Mouse (Mus musculus) midbrain, embryonic 11.5 days (tissue): ENCODE measurements around the gene Gna12. TPM values are rescaled to one million over a fixed set of nuclear protein-coding genes. Genes with fewer than 3 reads are reported as not detected.

Source experiments
- ATAC-seq: fragments of 200-750 bp; cut with Nextera tagmentation; 2 replicates; pipeline ENCODE4 v1.8.0; 2017; ENCODE audit warnings: moderate TSS enrichment, moderate library complexity; ENCODE audit not compliant: low FRiP score
- DNase-seq: peaks from one replicate; pipeline ENCODE4 v3.0.0; 2015; ENCODE audit warnings: low spot score; ENCODE audit errors: missing footprints
- H3K27ac ChIP-seq: fragments of 300-500 bp; sonication (generic); 2 replicates; pipeline ENCODE4 v1.5.1; 2014; ENCODE audit warnings: low read depth, low read length
- H3K27me3 ChIP-seq: fragments of 300-500 bp; sonication (generic); 2 replicates; pipeline ENCODE4 v1.6.1; 2014; ENCODE audit warnings: mild to moderate bottlenecking, low read length, moderate library complexity, mixed read lengths; ENCODE audit not compliant: control insufficient read depth, insufficient read depth
- H3K36me3 ChIP-seq: fragments of 300-500 bp; sonication (generic); 2 replicates; pipeline ENCODE4 v1.6.1; 2014; ENCODE audit warnings: mild to moderate bottlenecking, low read length, moderate library complexity, mixed read lengths; ENCODE audit not compliant: control insufficient read depth, insufficient read depth
- H3K4me1 ChIP-seq: fragments of 300-500 bp; sonication (generic); 2 replicates; pipeline ENCODE4 v1.6.1; 2014; ENCODE audit warnings: low read length; ENCODE audit not compliant: control insufficient read depth, insufficient read depth
- H3K4me2 ChIP-seq: fragments of 300-500 bp; sonication (generic); 2 replicates; pipeline ENCODE4 v1.6.1; 2014; ENCODE audit warnings: mild to moderate bottlenecking, moderate library complexity
- H3K4me3 ChIP-seq: fragments of 300-500 bp; sonication (generic); 2 replicates; pipeline ENCODE4 v1.5.1; 2014; ENCODE audit warnings: low read depth, low read length
- H3K9ac ChIP-seq: fragments of 300-500 bp; sonication (generic); 2 replicates; pipeline ENCODE4 v1.6.1; 2014; ENCODE audit warnings: low read length
- H3K9me3 ChIP-seq: fragments of 300-500 bp; sonication (generic); 2 replicates; pipeline ENCODE4 v1.6.1; 2016; ENCODE audit warnings: low read length; ENCODE audit not compliant: control insufficient read depth
- WGBS: fragments of 180-500 bp; shearing (Covaris S2); extraction: QIAGEN DNeasy Blood & Tissue Kit; methylation state at CpG from one replicate; pipeline ENCODE4 v1.1.7; 2014; 5-methylcytosine and 5-hydroxymethylcytosine counted together
- polyA plus RNA-seq: library from polyadenylated mRNA; unstranded; fragments of >200 nt; fragmentation: Nextera tagmentation; extraction: Ambion mirVana; gene quantifications from 2 replicates; pipeline ENCODE4 v1.2.1, GENCODE M21; 2014

The Gna12 gene
- polyA plus RNA-seq, 1 experiment from 2014 or later = 33.4 TPM

DNA sequence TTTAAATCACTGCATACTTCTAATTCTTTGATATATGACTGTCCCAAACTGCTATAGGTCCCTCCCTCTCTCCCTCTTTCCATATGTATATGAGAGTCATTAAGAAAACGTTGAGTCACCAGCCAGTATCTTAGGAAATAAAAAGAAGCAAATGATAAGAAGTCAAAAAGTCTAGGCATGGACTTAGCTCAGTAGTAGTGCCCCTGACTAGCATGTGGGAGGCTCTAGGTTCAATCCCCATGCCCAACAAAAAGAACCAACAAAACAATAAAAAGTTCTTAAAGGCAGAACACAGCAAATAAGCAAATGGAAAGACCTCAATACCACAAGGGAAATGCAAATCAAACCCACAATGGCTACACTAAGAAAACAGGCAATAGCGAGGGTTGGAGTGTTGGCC, 18.8 kb downstream of the Gna12 start:
- H3K4me3 ChIP-seq = no peak overlapping the region
- DNase-seq (no peak), ATAC-seq (no peak)
- no peak overlapping the region for H3K27ac ChIP-seq
- H3K4me2 ChIP-seq = no peak overlapping the region
- H3K9ac ChIP-seq = no peak overlapping the region
- H3K36me3 ChIP-seq = no peaks in the 10 kb centered on the region
- H3K4me1 ChIP-seq = peaks cover 13% of the 10 kb centered on the region
- 71% methylated on average over 2 of the region's 2 CpGs for WGBS
- H3K9me3 ChIP-seq = no peaks in the 10 kb centered on the region
- H3K27me3 ChIP-seq = no peaks in the 10 kb centered on the region

DNA sequence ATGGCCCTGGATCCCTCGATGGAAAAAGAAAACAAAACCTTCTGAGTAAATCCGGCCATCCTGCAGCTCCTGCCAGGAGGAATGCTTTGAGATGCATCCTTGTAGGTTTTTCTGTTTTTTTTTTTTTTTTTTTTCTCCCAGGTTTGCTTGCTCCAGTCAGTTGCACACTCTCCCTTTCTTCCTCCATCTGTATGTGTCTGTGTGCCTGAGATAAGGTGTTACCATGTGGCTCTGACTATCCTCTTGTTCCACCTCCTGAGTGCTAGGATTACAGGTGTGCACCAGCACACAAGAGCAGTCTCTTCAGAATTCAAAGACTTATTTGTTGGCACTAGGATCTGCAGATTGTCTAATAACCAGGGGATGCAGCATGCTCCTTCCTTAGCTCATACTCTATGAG, 23.3 kb downstream of the Gna12 start:
- Histone ChIP-seq H3K4me2 (no peak overlapping the region), H3K4me3 (no peak overlapping the region), H3K9ac (no peak overlapping the region), H3K27me3 (no peaks in the 10 kb centered on the region), H3K9me3 (no peaks in the 10 kb centered on the region), H3K36me3 (no peaks in the 10 kb centered on the region), H3K27ac (no peak overlapping the region), H3K4me1 (peaks cover 3% of the 10 kb centered on the region; the same call in 1 of the 2 replicates)
- ATAC-seq (no peak), DNase-seq (no peak)
- WGBS = 47% methylated on average over 2 of the region's 2 CpGs

DNA sequence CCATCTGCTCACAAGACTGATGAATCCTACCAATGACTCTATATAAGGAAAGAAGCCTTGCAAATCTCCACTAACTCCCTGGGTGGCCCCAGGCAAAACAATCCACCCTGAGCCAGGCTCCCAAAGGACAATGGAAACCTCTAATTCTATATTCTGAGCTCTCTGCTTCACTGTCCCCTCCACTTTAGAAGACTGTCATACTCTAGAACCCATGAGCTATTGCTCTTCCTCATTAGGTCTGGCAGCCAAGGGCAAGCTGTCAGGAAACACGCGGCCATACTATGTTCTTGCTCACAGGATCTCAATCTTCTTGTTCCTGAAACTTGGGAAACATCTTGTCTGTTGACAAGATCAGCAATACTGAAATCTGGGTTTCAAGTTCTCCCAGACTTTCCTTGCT, 24.0 kb downstream of the Gna12 start:
- 88% methylated on average over 2 of the region's 2 CpGs for WGBS
- Histone ChIP-seq H3K27ac (no peak overlapping the region), H3K4me3 (no peak overlapping the region), H3K4me2 (no peak overlapping the region), H3K4me1 (peaks cover 3% of the 10 kb centered on the region; the same call in 1 of the 2 replicates), H3K27me3 (no peaks in the 10 kb centered on the region), H3K36me3 (no peaks in the 10 kb centered on the region), H3K9me3 (no peaks in the 10 kb centered on the region), H3K9ac (no peak overlapping the region)
- DNase-seq (no peak), ATAC-seq (no peak)

DNA sequence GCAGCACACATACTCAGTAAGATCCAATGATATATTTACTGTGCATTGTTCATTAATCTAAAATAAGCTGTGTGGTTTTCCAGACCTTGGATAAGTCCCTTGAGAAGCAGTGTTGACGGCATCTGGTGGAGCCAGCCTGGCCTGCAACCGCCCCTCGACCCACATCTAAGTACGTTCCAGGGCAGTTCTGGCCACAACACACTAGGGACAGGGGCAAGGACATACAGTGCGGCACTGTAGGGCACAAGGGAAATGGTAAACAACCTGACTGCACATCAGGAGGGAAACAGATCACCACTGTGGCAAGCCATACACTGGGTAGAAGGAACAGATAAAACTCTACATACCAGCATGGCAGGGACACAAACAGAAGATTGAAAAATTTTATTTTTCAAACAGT, 28.4 kb downstream of the Gna12 start:
- Histone ChIP-seq H3K9ac (no peak overlapping the region), H3K9me3 (no peaks in the 10 kb centered on the region), H3K36me3 (no peaks in the 10 kb centered on the region), H3K4me3 (no peak overlapping the region), H3K4me1 (peaks cover 3% of the 10 kb centered on the region; the same call in 1 of the 2 replicates), H3K4me2 (no peak overlapping the region), H3K27ac (no peak overlapping the region), H3K27me3 (no peaks in the 10 kb centered on the region)
- WGBS = 85% methylated on average over 5 of the region's 5 CpGs
- no peak for ATAC-seq
- no peak for DNase-seq

DNA sequence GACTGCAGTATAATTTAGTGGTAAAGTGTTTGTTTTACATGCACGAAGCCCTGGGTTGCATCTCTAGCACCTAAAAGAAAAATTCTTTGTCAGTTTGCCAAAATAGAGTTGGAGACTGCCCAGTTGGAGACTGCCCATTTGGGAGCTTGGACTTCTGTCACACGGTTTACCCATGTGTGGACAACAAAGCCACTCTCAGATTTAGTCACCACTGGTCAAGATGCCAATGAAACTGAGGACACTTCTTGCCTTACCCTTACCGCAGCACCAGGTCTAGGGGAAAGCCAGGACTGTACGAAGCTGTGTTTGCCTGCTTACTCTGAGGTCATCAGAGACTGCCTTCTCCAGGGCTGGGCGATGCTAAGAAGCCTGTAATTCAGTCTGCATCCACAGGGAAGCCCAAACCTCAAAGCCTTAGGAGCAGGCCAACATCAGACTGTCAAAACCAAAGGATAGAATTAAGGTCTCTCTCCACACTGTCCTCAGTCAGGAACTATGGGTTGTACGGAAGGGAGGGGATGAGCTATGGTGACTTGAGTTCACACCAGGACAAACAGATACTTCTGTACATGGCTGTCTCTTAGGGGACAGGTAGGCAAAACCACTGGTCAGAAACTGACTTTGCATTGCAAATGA, 29.8 kb downstream of the Gna12 start:
- no peak overlapping the region for H3K27ac ChIP-seq
- no peak for DNase-seq
- 93% methylated on average over 6 of the region's 6 CpGs for WGBS
- no peak overlapping the region for H3K9ac ChIP-seq
- H3K4me3 ChIP-seq = no peak overlapping the region
- H3K4me1 ChIP-seq = no peaks in the 10 kb centered on the region
- H3K4me2 ChIP-seq = no peak overlapping the region
- H3K9me3 ChIP-seq = no peaks in the 10 kb centered on the region
- no peak for ATAC-seq
- H3K27me3 ChIP-seq = no peaks in the 10 kb centered on the region
- no peaks in the 10 kb centered on the region for H3K36me3 ChIP-seq

DNA sequence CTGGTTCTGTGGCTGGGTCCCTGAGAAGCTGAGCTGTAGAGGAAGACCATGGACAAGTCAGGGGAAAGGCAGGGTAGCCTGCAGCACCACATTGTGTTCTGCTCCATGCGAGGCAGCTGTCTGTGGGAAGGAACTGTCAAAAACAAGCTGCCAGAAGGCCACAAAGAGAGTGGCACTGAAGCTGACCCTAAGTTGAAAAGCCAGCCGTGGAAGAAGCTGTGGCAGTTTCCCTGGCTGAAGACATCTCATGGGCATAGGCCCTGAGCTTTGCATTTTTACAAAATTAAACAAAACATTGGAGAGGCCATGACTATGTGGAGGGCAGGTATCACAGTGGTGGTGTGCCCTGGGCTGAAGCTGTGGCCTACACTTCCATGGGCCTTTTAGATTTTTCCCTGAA, 31.0 kb downstream of the Gna12 start:
- no peaks in the 10 kb centered on the region for H3K36me3 ChIP-seq
- no peak overlapping the region for H3K27ac ChIP-seq
- WGBS = 63% methylated on average over 2 of the region's 2 CpGs
- ATAC-seq (no peak), DNase-seq (no peak)
- no peaks in the 10 kb centered on the region for H3K27me3 ChIP-seq
- no peaks in the 10 kb centered on the region for H3K4me1 ChIP-seq
- no peaks in the 10 kb centered on the region for H3K9me3 ChIP-seq
- no peak overlapping the region for H3K9ac ChIP-seq
- no peak overlapping the region for H3K4me3 ChIP-seq
- no peak overlapping the region for H3K4me2 ChIP-seq

DNA sequence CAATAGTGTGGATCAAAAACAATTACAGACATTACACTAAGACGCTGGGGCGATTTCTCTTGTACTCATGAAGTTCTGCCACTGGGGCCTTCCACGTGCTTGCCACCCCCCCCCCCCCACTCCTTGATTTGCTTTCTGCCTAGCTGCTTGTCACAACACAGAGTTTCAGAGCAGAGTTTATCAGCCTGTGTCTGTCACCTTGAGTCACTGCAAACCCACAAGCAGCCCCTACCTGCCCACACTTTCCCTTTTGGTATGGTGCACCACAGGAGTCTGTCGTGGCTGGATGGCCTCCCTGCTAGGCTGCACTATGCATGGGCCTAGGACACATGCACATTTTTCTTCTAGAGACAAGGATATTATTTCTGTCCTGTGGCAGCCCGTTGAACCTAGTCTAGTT, 31.5 kb downstream of the Gna12 start:
- no peak overlapping the region for H3K4me2 ChIP-seq
- DNase-seq (no peak), ATAC-seq (no peak)
- WGBS = 81% methylated on average over 5 of the region's 5 CpGs
- H3K27me3 ChIP-seq = no peaks in the 10 kb centered on the region
- H3K27ac ChIP-seq = no peak overlapping the region
- no peak overlapping the region for H3K4me3 ChIP-seq
- H3K4me1 ChIP-seq = no peaks in the 10 kb centered on the region
- no peaks in the 10 kb centered on the region for H3K9me3 ChIP-seq
- H3K36me3 ChIP-seq = no peaks in the 10 kb centered on the region
- H3K9ac ChIP-seq = no peak overlapping the region

DNA sequence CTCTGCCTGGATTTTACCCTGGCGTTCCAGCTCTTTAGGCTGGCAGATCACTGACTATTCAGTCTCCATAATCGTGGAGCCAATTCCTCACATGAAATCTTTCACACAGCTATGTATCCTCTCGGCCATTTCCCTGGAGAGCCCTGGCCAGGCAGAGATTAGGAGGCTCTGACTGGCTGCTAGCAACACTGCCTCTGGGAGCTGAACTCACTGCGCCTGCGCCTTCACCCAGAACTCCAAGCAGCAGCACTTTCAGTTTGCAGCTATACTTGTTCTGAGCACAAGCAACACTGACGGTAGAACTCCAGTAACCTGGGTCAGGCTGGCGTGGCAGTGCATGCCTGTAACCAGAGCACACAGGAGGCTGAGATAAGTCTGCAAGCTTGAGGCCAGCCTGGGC, 32.1 kb downstream of the Gna12 start:
- no peak overlapping the region for H3K9ac ChIP-seq
- no peaks in the 10 kb centered on the region for H3K27me3 ChIP-seq
- no peaks in the 10 kb centered on the region for H3K36me3 ChIP-seq
- WGBS = 77% methylated on average over 7 of the region's 7 CpGs
- DNase-seq (no peak), ATAC-seq (no peak)
- no peak overlapping the region for H3K4me3 ChIP-seq
- H3K4me2 ChIP-seq = no peak overlapping the region
- no peak overlapping the region for H3K27ac ChIP-seq
- H3K9me3 ChIP-seq = no peaks in the 10 kb centered on the region
- no peaks in the 10 kb centered on the region for H3K4me1 ChIP-seq

DNA sequence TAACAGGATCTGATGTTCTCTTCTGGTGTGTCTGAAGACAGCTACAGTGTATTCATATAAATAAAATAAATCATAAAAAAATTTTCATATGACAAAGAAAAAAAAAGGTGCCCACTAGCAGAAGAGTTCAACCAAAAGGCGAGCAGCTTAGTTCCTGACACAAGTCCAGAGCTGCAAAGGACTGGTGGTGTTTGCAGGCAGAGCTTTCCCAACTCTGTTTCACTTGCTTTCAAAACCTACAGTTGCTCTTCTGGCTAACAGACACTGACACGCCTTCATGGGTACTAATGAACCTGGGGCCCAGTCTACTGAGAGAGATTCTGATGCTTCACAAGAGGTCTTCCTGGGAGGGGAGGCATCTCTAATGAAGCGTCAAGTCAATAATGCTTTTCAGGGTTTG, 34.2 kb downstream of the Gna12 start:
- Histone ChIP-seq H3K36me3 (no peaks in the 10 kb centered on the region), H3K4me3 (no peak overlapping the region), H3K4me2 (no peak overlapping the region), H3K27me3 (no peaks in the 10 kb centered on the region), H3K9me3 (no peaks in the 10 kb centered on the region), H3K27ac (no peak overlapping the region), H3K4me1 (peaks cover 15% of the 10 kb centered on the region), H3K9ac (no peak overlapping the region)
- DNase-seq (no peak), ATAC-seq (no peak)
- WGBS = 86% methylated on average over 3 of the region's 3 CpGs
